Mouse (Mus musculus) lung, adult 2 months (tissue): Measurements from ENCODE around the gene Ift122. TPM values are rescaled to one million over a fixed set of nuclear protein-coding genes. Genes with fewer than 3 reads are reported as not detected.

Source experiments
- DNase-seq: peaks from one replicate; pipeline ENCODE4 v3.0.0; 2022
- H3K4me1 ChIP-seq: fragments of 200-500 bp; 2 replicates; pipeline ENCODE4 v1.6.1; 2011; ENCODE audit warnings: low read length; ENCODE audit not compliant: control insufficient read depth, insufficient read depth
- H3K4me3 ChIP-seq: fragments of 200-500 bp; replicated peaks from 2 replicates; pipeline ENCODE3; 2011; ENCODE audit warnings: low read depth, mild to moderate bottlenecking, control low read depth, low read length; ENCODE audit errors: extremely low read depth
- CTCF ChIP-seq: fragments of 200-500 bp; IDR thresholded peaks from 2 replicates; pipeline ENCODE4 v1.5.1; 2011; ENCODE audit warnings: mild to moderate bottlenecking, low read length, control low read depth; ENCODE audit not compliant: insufficient read depth
- POLR2A ChIP-seq: fragments of 200-500 bp; IDR thresholded peaks from 2 replicates; pipeline ENCODE4 v1.6.1; 2011; ENCODE audit warnings: low read depth, mild to moderate bottlenecking, control low read depth, low read length, borderline replicate concordance; ENCODE audit errors: extremely low read depth
- WGBS: fragments of 180-500 bp; shearing (Covaris S2); methylation state at CpG from one replicate; pipeline ENCODE4 v1.1.7; 2018; 5-methylcytosine and 5-hydroxymethylcytosine counted together
- polyA plus RNA-seq: library from polyadenylated mRNA; depleted of rRNA; stranded (reverse); fragments of >200 nt; gene quantifications from 2 replicates; pipeline ENCODE4 v1.2.3, GENCODE M21; 2012

Gene Ift122
- polyA plus RNA-seq, 1 experiment: 13.4 TPM

DNA sequence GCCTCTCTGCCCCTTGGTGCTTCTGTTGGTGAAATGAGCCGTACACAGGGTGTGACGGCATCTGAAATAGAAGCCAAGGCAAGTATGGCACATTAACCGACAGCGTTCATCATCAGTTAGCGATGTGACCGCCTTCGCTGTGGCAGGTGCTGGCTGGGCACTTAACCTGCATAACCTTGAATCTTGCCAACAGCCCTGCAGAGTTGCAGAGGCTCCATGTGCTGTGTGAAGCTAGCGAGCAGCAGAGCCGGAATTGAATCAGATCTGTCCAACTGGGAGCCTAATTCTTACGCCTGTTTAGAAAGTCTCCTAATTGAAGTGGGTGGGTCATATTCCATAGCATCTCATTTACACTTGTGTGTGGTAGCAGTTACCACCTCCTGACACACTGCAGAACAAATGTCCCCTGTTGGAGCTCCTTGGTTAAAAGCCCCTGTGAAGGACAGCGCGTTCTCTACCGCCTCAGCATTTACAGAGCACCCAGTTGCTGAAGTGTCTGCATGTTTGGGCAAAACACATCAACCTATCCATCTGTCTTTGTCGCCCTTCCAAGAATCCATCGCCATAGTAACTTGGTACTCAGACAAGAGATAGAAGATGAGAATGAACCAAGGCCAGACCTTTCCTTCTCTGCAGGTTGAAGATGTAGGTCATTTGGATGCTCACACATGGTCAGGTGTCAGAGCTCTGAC lies 61.4 kb downstream of the Ift122 start:
- DNase-seq: no peak
- no peak for TF ChIP-seq POLR2A
- no peak for TF ChIP-seq CTCF
- no peak overlapping the region for H3K4me3 ChIP-seq
- WGBS: 92% methylated on average over 15 of the region's 15 CpGs
- peaks cover 23% of the 10 kb centered on the region for H3K4me1 ChIP-seq

DNA sequence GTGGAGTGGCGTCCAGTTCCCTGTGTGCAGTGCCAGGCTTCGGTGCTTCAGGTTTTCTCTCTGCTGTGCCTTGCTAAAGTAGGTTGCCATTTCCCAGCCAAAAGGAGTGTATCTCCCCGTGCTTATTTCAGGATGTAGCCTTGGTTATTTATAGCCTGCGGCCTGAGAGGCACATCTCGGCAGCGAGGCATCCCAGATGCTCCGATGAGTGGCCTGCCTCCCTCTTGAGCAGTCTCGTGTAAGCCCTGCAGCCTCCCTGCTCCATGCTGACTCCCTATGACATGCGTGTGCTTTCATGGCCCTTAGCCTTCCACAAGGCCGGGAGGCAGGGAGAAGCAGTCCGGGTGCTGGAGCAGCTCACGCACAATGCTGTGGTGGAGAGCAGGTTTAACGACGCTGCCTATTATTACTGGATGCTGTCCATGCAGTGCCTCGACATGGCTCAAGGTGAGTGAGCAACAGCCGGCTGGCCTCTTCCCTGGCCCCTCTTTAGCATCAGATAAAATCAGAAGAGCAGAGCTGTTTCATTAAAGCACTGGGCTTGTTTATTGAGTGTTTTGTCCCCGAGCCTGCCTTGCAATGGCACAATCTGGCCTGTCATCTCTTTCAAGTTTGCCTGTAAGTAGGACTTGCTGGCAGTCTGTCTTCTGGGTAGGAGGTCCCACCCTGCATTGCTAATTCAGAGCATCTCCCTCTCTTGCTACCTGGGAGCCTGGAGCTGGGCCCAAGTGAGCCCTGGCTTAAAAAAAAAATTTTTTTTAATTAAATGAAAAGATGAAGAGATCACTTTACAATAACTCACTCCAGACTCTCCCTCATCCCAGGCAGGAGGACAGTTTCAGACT lies 62.6 kb downstream of the Ift122 start:
- Histone ChIP-seq H3K4me3 (no peak overlapping the region), H3K4me1 (peaks cover 17% of the 10 kb centered on the region)
- no peak for TF ChIP-seq CTCF
- TF ChIP-seq POLR2A: no peak
- WGBS: 55% methylated on average over 17 of the region's 17 CpGs
- no peak for DNase-seq

DNA sequence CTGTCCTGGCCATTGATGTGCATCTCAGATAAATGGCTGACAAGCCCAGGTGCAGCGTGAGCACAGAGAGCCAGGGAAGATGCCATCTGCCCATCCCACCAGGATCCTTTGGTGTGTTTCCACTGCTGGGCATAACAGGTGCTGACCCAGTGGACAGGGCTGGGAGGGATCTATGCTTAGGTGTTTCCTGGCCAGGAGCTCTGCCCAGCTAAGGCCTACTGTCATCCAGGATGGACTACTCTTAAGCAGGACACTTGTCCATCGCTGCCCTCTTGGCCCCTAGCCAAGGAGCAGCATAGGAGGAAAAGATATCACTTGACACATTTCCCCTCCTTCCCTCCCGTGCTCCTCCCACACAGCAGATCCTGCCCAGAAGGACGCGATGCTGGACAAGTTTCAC lies 63.3 kb downstream of the Ift122 start:
- Histone ChIP-seq H3K4me1 (peaks cover 10% of the 10 kb centered on the region), H3K4me3 (no peak overlapping the region)
- DNase-seq: no peak
- TF ChIP-seq POLR2A: no peak
- WGBS: 59% methylated on average over 5 of the region's 5 CpGs

GRCm38 (mm10) chr6:115918615-115919014 lies 65.3 kb downstream of the Ift122 start:
- TF ChIP-seq CTCF: no peak
- TF ChIP-seq POLR2A: no peak
- H3K4me3 ChIP-seq: no peak overlapping the region
- WGBS: 90% methylated on average over 1 of the region's 1 CpGs

DNA sequence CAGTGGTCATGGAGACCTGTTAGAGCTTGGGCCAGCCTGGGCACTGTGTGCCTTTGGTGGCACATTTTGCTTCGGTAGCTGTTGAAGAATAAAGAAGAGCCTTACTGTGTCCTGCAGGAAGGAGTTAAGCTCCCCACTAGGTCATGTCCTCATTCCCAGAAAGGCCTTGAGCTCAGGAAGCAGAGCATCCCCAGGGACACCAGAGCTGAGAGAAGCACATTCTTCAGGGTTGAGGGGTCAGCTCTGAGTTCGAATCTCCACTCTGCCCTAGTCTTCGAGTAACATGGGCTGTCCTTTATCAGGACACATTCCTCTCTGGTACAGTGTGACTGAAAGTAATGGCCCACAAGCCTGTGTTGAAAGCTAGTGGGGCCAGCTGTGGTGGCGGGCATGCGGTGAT lies 66.6 kb downstream of the Ift122 start:
- WGBS: 84% methylated on average over 5 of the region's 5 CpGs
- peaks cover 8% of the 10 kb centered on the region for H3K4me1 ChIP-seq
- DNase-seq: no peak
- H3K4me3 ChIP-seq: no peak overlapping the region
- no peak for TF ChIP-seq CTCF
- no peak for TF ChIP-seq POLR2A

More at GRCm38 (mm10) chr6:115918615-115919014, 65.3 kb downstream of the Ift122 start:
- DNase-seq: no peak
- H3K4me1 ChIP-seq: peaks cover 8% of the 10 kb centered on the region

DNA sequence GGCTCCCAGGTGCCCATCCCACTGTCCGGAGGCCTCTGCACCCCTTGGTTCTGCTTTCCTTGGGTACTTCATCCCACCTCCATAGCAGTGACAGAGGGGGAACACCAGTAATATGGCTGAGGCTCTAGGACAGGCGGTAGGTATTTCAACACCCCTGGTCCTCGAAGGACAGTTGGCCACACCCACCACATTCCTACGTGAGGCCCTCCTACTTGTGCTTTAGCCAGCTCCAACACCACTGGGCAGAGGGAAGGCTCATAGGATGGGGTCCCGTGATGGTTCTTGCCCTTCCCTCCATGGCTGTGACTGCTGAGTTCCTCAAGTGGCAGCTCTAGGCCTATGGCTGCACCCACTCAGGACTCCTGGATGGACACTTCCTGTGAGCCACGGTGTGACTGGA lies 71.6 kb downstream of the Ift122 start:
- no peak for TF ChIP-seq CTCF
- no peak for TF ChIP-seq POLR2A
- no peaks in the 10 kb centered on the region for H3K4me1 ChIP-seq
- H3K4me3 ChIP-seq: no peak overlapping the region
- 55% methylated on average over 6 of the region's 6 CpGs for WGBS
- no peak for DNase-seq

- Histone ChIP-seq H3K4me1 (no peaks in the 10 kb centered on the region), H3K4me3 (no peak overlapping the region)
- 82% methylated on average over 10 of the region's 10 CpGs for WGBS
- no peak for TF ChIP-seq CTCF
- no peak for TF ChIP-seq POLR2A
- DNase-seq: no peak
Measured at GRCm38 (mm10) chr6:115926416-115926815, 73.1 kb downstream of the Ift122 start.

DNA sequence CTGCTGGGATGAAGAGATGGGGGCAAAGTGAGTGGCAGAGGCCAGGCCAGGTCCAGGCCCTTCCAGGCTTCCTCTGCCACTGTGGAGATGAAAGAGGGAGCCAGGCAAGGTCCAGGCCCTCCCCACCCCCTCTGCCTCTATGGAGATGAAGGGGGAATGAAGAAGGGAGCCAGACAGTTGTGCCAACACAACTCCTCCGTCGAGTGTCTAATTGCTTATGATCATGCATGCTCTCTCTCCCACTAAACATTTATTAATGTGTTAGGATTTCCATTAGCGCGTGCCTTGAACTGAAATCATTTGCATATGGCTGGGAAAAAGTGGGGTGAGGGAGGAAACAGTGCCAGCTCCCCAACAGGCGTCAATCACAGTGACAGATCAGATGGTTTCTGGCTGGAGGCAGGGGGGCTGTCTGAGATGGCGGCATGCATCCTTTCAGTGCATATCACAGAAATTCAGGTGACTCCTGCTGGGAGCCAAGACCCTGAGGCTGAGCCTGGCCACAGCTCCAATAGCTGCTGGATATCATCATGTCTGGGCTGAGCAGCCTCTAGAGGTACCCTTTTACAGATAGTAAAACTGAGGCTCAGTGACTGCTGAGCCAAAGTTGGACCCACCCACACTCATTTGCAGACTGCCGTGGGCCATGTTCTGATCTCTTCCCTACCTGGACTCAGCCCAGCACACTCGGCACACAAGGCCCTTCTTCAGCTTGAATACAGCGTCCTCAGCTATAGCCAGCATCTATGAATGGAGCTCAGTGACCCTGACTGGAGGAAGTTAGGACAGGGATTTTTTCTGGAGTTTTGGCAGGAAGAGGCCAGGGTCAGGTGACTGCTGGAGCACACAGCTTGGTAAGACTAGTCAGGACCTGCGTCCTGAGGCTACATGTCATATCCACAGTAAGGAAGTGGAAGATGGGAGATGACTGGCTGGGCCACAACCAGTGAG lies 74.3 kb downstream of the Ift122 start:
- 82% methylated on average over 10 of the region's 10 CpGs for WGBS
- no peak for DNase-seq
- H3K4me1 ChIP-seq: no peaks in the 10 kb centered on the region

DNA sequence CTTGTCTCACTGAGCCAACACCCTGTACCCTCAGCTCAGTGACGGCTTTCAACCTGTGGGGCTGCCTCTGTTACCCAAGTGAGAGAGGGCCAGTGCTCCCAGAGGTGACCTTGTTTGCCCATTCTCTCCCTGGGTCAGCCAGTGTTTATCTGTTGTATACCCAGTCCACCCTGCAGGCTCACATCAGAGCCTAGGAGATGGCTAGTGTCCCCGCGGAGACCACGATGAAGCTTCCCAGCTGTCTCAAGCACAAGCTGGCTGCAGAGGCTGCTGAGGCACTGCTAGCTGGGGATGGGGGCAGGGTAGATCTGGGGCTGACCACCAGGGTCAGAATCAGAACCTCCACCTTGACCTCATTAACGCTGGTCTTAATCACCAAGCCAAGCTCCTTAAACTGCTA lies 76.7 kb downstream of the Ift122 start:
- DNase-seq: no peak
- no peak overlapping the region for H3K4me3 ChIP-seq
- WGBS: 57% methylated on average over 5 of the region's 5 CpGs
- no peak for TF ChIP-seq CTCF
- no peak for TF ChIP-seq POLR2A
- H3K4me1 ChIP-seq: no peaks in the 10 kb centered on the region

More for the DNA sequence above, 74.3 kb downstream of the Ift122 start:
- TF ChIP-seq POLR2A: no peak
- H3K4me3 ChIP-seq: no peak overlapping the region
